Mouse (Mus musculus): ENCODE data around the gene Ptk7.

- TF ChIP-seq POLR2A (IDR thresholded peaks at IDR 0.05; ENCODE audit: low read depth, low read length) (no peak), CTCF (IDR thresholded peaks at IDR 0.05; ENCODE audit: borderline replicate concordance, insufficient read depth, low read length) (no peak)
Measured at GRCm38 (mm10) chr17:46661351-46661750, 32.0 kb upstream of the Ptk7 start.
